Mouse (Mus musculus) left cerebral cortex, adult 8-10 months (tissue): ENCODE results near the gene Tcea2. TPM values are rescaled to one million over a fixed set of nuclear protein-coding genes. Genes with fewer than 3 reads are reported as not detected.

Experiments used
- DNase-seq, 2 experiments: peaks; one replicate each; pipeline ENCODE4 v3.0.0; 2022; ENCODE audit warnings: low spot score in 2 of 2
- total RNA-seq, 4 experiments: library from RNA; stranded (reverse); gene quantifications; 2 replicates each; pipeline ENCODE4 v1.2.4; 2022

The Tcea2 gene
- total RNA-seq, 4 experiments from 2014 or later: 64.2 to 70.0 (median 65.5) TPM

DNA sequence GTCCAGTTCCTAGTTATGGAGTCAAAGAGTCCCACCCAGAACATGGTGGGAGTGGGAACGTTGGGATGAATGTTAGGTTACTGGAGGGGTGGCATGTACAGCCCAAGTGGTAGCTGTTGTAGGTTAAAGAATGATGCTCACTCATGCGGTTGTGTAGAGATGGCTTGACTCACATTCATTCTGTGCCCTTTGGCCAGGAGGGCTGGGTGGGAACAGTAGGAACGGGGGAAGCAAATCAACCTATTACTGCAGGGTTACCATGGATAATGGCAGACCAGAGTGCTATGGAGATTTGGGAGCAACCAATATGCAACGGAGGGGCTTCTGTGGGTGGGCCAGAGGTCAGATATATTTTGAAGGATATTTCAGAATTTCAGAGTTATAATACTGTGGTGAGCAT, 5.2 kb upstream of the Tcea2 start:
- no peak for DNase-seq

DNA sequence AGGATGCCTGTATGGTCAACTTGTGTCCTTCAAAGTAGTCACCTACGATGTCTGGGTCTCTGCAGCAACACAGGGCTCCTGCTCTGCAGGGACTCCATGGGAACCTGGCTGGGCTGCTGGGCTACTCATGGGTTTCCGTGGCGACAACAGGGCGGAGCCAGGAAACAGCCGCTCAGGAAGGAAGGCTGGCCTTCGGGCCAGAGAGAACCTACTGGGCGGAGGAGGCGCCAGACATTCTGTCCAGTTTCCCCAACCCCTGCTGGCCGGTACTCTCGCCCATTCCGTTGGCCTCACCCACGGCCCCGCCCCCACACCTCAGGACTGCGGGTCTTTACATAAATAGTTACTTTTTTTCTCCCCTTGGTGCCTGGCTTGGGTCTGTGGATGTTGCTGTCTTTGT, 4.7 kb upstream of the Tcea2 start:
- DNase-seq: peak in 1 of 2 experiments; percentile 52

DNA sequence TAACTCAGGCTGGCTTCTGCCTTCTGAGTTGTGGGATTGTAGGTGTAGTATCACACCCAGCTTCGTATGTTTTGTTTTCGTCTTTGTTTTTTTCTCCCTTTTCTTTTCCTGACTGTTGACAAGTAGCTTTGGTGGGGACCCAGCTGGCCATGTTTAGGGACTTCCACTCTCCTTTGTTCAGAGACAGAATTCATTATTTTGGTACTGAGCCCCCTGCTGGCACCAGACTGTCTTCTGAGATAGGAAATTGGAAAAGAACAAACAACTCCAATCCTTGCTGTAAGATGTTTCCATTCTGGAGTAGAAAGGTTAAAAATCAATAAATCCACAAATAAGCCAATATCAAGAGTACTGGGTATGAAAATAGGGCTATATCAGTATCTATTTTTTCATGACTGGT, 3.7 kb upstream of the Tcea2 start:
- DNase-seq: no peak

DNA sequence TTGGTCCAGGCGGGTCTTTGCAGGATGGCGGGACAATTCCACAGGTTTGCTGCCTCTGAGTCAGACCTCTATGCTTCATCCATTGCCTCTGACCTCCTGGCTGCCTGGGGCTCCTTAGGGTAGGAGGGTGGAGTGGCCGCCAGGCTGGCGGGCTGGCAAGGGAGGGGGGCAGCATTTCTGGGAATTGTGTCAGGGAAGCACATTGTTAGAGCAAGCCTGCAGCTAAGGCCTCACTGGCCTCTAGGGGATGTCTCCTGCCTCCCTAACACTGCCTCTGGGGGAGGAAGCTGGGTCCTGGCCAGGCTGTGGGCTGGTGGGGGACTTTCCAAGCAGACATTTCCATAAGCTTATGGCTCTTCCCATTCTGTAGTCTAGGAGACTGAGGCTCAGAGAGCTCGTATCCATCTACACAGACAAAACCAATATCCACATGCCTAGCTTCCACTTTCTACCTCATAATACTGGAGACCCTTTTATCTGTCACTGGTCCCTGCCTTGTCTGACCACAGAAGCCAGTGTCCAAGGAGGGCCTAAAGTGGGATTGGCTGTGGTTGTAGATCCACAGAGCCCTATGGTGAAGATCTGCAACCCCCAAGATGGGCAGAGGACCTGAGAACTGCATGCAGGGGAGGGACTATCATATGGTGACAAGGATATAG, 2.9 kb upstream of the Tcea2 start:
- no peak for DNase-seq

DNA sequence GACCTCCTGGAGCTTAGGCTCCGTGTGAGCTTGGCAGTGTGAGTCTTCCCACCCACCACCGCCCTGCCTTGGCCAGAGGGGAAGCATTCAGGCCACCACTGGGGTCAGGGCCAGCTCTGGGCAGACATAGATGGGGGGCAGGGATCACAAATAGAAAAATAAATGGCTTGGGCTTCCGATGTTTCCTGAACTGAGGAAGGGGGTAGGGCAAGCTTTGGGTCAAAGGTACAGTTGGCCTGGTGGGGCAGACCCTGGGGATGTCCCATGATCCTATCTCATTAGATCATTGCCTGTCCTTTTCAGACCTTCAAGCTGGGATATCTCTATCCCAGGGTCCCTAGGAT, 2.4 kb upstream of the Tcea2 start:
- DNase-seq: no peak

DNA sequence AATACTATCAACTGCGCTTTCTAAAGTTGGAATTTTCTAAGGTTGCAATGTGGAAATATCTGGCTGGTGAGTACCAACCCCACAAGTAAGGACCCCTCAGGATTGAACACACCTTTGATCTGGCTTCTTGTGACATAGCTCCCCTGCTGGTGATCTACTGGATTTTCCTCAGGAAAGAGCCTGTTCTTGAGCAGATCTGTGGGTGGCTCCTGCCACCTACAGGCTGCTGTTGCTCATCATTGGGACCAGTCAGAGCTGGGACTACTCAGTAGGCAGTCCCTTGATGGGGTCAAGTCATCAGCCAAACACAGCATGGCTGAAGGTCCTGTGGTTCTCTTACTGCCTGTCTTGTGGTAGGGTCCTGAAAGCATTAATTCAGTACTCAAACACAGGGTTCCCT, 1.3 kb upstream of the Tcea2 start:
- DNase-seq: peak; percentile 63 to 82

DNA sequence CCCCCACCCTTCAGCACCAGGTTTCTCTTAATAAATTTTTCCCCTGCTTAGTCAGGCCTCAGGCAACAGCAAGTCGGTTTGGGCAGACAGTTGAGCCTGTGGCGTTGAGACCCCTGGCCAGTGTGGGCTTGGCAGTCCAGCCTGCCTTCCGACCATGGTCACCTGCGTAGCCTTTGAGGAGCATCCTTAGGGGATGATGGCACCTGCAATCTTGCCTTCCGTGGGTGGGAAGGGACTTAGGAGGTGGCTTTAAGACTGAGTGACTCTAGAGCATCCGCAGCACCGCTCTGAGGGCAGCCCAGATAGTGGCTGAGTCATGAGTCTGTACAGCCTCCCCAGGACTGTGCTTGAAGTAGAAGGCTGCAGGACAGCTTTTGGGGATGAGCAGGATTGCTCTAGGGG, 607 bp downstream of the Tcea2 start:
- DNase-seq: peak in 1 of 2 experiments; percentile 32

DNA sequence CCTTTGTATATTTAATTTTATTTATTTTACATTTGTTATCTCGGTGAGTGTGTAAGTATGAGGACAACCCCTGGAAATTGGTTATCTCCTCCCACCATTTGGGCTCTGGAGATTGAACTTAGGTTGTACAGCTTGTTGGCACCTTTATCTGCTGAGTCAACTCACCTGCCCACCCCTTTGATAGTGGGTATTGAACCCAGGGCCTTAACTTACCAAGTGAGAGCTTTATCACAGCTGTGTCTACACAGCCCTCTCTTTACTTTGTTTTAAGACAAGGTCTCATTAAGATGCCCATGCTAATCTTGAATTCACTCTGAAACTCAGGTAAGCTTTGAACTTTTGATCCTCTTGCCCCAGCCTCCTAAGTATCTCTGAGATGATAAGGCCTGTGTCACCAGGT, 1.9 kb downstream of the Tcea2 start:
- DNase-seq: no peak

DNA sequence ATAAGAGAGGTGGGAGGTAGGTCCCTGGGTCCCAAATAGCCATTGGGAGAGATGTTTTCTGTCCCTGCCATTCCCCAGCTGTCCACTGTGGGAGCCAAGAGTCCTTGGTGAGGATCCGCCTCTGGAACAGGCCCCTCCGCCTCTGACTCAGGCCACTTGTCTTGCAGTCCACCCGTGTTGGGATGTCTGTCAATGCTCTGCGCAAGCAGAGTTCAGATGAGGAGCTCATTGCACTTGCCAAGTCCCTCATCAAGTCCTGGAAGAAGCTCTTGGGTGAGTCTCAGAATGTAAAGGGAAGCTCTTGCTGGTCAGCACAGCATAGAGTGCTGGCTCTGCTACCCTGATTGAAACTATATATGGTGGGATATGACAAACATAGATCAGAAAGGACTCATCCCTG, 3.3 kb downstream of the Tcea2 start:
- no peak for DNase-seq

DNA sequence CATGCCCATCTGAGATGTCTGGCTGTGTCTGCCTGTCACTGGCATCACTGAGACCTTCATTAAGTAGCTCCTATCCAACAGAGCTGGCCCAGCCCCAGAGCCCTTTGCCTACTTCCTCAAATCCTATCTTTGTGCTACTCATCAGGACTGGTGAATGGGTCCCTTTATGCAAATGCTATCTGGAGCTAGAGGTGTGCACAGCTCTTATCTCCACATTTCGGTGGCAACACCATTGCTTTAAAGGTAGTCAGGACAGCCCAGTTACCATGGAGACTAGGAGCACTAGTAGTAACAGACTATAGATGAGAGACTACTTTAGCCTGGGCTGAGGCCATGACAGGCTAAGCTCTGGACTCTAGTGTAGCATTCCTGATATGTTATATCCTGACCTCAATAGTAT, 4.6 kb downstream of the Tcea2 start:
- DNase-seq: no peak

DNA sequence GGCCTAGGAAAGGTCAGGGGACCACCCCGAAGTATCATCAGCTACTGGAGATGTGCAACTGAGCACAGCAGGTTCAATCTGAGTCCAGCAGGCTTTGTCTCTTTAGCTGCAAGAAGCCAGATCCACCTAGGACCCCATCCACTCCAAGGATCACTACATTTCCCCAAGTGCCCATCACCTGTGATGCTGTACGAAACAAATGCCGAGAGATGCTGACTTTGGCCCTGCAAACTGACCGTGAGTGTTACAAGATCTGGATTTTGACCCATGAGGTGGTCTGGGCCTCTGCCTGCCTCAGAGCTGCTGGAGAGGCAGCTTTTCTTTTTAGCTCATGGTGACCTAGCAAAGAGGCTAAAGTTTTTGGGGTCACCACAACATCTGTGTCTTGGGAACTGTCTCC, 5.6 kb downstream of the Tcea2 start:
- no peak for DNase-seq

DNA sequence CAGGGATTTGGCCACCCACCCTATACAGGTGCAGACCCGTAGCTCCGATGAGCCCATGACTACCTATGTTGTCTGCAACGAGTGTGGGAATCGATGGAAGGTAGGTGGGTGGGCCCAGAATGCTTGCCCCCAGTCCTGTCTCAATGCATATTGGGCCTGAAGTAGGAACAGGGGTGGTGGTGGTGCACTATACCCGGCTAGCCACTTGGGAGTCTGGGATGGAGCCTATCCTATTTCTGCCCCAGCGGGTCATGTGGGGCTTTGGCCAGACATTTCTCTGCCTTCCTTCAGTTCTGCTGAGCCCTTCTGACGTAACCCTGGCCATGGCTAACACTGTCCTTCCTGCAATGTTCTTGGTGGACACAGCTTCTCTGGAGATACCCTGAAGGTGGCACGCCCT, 7.5 kb downstream of the Tcea2 start:
- DNase-seq: no peak

DNA sequence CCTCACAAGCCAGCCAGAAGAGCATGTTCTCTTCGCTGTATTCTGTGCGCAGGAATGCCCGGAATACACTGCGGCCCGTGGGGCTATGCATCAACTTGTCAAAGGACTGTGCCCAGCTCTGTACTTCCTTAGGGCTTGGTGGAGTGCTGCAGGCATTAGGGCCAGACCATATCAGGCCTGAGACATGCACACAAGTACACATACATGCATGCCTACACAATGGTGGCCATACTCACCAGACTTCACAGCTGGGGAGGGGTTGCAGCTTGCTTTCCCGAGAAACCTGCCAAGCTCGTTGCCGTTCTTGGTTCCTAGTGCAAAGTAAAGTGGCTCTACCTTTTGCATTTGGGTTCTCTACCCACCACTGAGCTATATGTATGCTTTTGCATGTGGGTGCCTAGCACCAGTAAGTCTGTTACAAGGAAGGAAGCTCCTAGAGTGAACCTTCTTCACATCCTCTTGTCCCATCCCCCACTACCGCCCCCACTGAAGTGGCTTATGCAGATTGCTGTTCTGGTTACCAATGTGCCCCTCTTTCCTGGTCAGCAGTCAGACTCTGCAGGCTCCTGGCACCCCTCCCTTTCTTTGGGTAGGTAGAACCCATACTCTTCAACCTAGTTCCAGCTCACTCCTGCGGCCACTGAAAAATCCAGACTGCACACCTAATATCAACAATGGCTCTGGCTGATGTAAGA, 9.5 kb downstream of the Tcea2 start:
- DNase-seq: no peak

DNA sequence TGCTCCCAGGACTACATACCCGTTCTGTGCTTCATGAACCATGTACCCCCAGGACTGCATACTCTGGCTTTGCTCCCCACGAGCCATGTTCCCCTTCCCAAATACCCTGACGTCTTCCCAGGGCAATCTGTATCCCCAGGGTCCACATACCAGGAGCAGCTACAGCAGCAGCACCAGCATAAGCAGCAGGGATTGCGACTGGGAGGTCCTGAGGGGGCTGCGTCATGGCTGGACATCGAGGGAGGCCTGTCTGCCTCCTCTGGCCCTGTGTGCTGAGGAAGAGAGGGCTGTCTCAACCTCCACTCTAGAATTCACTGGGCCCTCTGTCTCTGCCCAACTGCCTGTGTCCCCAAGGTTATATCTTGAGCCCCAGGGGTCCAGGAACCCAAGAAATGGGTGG, 11.0 kb downstream of the Tcea2 start:
- DNase-seq: no peak

DNA sequence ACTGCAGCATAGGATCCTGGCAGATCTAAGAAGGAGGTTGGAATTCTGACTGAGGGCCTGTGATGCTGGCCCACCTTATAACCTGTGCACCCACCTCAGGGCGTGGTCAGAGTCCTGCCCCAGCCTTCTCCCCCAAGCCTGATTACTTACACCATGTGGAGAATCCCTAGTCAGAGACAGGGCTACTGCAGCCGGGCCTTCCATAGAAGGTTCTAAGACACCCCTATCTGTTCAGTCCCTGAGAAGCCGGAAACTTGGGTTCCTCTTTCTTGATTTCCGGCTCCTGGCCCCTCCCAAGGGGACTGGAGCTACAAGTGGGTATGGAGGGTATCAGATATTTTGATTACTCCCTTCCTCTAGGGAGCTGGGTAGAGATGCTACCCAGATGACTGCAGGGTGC, 11.5 kb downstream of the Tcea2 start:
- DNase-seq: no peak

DNA sequence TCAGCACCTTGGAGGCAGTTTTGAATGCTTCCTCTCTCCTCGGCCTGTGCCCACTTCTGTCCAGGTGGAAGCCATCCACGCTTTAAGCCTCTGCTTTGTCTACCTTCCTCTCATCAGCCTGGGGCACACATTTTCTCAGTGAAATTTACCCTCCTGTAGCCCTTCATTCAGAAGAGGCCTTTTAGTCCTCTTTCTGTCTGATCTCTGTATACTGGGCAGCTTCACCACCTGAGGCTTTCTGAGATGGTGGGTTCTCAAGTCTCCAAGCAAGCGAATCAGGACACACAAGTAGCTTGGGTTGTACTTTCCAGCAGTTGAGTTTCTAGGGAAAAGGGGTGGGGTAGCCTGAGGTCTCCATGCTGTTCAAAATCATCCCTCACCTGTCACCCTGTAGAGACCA, 12.2 kb downstream of the Tcea2 start:
- no peak for DNase-seq

DNA sequence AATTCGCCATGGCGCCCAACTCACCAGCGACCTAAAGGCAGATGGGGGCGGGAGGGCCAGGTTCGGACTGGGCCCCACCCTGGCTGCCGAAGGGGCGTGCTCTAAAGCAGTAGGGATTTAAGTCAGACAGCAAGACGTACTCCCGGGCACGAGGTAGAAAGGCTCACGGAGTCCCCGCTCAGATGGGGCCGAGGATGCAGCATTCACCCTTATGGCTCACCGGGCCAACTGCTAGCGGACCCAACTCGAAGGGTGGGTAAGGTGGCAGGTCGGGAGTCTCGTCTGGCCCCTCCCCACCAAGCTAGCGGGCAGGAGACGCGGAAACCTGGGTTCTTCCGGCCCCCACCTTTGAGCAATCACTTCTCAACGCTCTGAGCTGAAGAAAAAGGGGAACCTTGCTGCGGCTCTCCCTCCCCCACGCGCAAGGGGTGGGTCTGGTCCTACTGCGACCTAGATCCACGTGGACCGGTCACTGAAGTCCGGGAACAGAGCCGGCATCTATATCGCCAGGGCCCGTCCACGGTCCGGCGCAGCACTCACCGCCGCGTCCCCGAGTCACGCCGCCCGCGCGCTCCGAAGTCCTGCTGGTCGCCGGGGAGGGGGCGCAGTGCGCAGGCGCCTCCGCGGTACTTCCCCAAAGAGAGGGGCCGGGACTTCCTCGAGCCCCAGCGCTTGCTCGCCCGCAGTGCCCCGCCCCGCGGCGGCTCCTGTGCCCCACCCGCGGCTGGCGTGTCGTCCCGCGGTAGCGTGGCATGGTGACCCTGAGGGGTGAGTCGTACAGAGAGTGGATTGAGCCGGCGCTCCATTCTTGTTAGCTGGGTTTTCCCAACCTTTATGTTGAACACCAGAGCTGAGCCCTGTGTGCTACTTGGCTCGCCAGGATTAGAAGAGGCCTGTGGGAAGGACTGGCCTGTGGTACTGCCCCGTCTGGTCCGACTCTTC, 13.5 kb downstream of the Tcea2 start, which contains the start of gene Rgs19:
Gene Rgs19, minus strand, starts transcription at position 639 of the 942 bp plus-strand sequence.
- peak; percentile 59 to 75 for DNase-seq

DNA sequence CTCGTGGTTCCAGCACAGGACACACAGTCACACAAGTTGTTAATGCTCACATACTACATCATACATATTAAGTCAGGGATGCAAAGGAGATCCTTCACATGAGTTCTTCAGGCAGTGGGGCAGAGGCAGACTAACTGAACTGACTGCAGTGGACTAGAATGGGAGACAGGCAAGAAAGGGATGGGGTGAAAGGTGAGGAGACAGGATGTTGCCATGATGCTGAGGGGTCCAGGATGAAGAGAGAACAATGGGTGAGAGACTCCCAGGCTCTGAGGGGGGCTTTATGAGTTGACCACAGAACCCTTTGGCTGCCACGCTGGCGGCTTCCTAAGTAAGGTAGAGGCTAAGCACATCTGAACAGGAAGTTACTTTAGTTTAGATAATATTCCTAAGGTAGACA, 14.5 kb downstream of the Tcea2 start:
- no peak for DNase-seq

DNA sequence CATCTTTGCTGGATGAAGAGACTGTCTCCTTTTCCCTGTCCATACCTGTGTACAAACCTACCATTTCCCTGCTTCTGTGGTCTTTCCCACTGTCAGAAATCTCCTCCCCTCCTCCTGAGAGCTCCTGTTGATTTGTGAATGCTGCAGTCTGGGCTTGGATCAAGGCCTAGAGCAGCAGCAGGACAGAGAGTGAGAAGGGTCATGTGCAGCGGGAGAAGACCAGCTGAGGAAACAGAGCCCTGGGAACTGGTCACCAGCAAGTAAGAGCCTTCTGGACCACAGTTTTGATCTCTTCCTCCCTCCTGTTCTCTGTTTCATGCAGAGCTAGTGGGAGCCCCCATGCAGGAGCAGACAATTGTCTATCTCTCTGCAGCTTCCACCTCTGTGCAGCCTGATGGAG, 15.7 kb downstream of the Tcea2 start:
- no peak for DNase-seq

DNA sequence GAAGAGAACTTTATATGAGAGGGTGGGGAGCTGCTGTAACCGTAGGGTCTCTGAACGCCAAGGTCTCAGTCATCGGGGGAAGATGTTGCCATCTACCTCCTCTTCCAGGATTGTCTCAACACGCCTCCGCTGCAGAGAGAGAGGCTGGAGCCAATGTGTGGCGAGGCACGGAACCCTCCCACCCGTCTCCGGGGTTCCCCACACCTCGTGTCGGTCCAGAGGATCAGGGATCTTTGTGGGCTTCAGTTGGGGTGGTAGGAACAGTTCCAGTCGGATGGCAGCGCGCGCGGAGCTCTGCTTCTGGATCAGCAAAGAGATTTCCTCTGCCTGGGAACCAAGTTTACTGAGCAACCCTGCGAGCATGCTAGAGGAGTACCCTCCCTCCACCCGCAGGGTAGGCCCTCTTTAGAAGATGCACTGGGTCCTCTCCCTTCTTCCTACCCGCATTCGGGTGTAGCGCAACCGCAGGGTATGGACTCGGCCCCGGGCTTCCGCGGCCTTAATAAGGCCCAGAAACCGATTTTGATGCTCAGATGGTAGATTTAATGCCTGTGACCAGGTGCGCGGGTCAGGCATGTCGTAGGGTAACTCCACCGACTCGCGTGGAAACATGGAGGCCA, 16.8 kb downstream of the Tcea2 start:
- no peak for DNase-seq

DNA sequence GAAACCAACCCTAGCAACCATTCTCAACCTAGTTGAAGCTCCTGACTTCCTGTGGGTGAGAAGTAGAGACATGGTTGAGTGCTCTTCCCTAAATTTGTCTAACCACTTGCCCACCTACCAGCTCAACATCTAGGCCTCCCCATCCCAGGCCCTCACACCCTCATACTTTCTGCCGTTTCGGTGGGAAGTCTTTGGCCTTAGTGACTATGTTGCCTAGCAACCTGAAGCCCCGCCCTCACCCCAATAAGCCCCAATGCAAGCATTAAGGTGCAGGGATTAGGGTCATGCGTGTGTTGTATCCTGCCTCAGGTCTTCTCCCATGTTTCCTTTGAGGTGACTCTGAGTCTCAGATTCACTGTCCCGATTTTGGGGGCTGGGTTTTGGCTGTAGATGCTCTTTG, 18.1 kb downstream of the Tcea2 start, which contains the start of gene Lkaaear1:
Gene Lkaaear1, minus strand, starts transcription at position 202 of the 400 bp plus-strand sequence.
- no peak for DNase-seq

DNA sequence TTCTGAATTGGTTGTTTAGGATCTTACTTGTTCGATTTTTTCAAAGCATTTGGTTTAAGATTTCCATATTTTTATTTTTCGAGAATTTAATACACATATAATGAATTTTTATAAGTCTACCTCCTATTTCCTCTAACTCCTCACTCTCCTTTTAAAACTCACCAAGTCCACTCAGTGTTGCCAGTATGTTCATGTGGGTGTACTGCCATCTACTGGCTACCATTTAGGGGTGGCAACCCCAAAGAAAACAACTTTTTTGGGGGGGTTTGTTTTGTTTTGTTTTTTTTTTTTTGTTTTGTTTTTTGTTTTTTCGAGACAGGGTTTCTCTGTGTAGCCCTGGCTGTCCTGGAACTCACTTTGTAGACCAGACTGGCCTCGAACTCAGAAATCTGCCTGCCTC, 26.6 kb downstream of the Tcea2 start:
- DNase-seq: no peak
